Mouse (Mus musculus): ENCODE measurements around the gene Daxx. TPM values are rescaled to one million over a fixed set of nuclear protein-coding genes. Genes with fewer than 3 reads are reported as not detected.
"Not testable (repeated sequence)": the region's sequence is repeated elsewhere in the genome, so short reads cannot be mapped to it uniquely, and the experiment has no call there.

Daxx gene
- polyA plus RNA-seq, 3 experiments from 2014 or later = 101 to 116 (median 102) TPM

DNA sequence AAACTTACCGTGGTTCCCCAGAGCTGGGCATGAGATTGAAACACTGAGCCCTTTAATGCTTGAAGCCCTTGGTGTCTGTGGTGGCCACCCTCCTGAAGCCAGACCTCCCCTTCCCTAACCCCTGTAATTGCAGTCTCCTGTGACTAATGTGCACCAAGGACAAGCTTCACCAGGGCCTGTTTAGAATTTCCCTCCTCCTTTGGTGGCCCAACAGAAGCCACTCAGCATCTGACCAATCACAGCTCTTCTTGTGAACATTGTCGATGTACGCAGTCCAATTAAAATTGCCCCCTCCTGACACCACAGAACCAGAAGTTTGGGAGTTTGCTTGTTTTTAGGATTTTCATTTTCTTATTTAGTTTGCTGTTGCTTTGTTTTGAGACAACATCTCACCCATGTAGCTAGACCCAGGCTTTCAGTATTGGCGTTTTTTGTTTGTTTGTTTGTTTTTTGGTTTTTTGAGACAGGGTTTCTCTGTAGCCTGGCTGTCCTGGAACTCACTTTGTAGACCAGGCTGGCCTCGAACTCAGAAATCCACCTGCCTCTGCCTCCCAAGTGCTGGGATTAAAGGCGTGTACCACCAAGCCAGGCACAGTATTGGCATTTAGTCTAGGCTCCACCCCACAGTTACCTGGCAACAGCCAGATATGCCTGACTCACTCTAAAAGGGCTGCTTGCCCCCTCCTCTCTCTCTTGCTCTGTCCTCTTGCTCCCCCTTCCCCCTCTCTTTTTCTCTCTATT lies 5.1 kb upstream of the Daxx start:
- ATAC-seq = not testable (repeated sequence)

DNA sequence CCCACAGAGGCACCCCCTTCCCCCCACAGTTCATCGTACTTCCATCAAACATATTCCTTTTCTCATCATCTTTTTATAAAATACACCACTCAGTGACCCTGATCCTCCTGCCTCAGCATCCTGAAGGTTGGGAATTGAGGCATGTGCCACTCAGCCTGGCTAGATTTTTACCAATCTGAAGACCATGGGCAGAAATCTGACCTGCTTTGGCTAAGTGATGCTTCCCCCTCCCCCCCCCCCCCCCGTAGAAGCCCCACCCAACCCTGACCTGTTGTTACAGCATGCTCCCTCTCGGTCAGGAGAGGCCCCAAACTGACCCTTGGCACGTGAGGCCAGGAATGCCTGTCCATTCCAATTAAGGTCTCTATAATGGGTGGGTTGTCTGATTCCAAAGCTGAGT lies 4.4 kb upstream of the Daxx start, which contains the start of gene Platr17:
Gene Platr17 (plus strand): TSS at position 301 of the 400 bp plus-strand sequence.
- not testable (repeated sequence) for ATAC-seq

DNA sequence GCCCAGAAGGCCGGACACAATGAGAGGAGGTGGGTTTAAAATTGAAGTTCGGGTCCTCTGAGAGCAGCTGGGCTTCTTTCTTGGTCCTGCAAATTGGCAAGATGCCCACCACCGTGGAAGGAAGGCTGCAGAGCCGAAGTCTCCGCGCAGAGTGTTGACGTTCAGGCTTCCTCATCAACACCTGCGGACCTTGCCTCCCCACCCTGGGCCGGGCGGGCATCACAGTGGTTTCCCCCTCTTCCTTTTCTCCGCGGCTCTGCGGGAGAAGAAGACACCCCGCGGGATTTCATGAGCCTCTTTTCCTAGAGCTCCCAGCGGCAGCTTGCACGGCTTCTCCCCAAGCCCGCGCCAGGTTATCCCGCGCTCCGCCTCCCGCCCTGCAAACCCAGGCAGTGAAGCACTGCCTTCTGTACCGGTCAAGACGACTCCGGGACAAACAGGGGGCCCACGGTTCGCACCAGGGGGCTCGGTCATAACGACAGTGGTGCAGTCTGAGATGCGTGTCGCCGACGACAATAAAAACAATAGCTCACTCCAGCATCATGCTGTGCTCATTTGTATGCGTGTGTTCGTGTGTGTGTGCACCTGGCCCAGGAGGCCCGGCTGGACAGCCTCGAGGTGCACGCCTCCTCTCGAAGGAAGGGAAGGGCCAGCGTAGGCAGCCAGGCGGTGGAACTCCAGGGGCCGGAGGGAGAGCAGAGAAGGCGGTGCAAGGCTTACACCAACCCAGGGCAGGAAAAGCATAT lies 710 bp upstream of the Daxx start:
- no peak for ATAC-seq

DNA sequence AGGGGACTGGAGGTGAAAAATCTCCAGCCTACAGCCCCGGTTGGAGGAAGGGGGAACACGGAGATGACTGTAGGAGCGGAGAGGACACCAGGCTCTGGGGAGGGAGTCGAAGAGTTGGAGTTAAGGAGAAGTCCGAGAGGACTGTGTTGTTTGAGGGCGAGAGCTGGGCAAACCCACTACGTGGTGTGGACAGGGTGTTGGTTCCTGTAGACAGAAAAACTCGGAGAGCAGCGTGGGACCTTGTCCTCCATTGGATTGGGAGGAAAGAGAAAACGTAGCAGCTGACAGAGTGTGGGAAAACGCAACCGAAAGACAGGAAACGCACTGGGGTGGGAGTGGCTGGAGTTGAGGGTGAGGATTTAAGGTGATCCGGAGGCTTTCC lies 646 bp downstream of the Daxx start:
- ATAC-seq = peak; percentile 15

DNA sequence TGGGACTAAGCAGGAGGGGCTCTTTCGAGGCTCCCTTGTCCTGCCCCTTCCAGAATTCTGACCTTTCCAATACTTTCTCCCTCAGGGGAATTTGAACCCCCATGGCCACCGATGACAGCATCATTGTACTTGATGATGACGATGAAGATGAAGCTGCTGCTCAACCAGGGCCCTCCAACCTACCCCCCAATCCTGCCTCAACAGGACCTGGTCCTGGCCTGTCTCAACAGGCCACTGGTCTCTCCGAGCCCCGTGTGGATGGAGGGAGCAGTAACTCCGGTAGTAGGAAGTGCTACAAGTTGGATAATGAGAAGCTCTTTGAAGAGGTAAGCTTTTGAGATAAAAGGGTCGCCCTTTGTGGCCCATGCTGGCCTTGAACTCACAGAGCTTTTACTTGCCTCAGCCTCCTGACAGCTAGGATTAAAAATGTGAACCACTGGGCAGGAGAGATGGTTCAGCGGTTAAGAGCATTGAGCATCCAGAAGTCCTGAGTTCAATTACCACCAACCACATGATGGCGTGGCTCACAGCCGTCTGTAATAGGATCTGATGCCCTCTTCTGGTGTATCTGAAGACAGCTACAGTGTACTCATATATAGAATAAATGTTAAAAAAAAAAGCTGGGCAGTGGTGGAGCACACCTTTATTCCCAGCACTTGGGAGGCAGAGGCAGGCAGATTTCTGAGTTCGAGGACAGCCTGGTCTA lies 1.3 kb downstream of the Daxx start:
- no peak for ATAC-seq

DNA sequence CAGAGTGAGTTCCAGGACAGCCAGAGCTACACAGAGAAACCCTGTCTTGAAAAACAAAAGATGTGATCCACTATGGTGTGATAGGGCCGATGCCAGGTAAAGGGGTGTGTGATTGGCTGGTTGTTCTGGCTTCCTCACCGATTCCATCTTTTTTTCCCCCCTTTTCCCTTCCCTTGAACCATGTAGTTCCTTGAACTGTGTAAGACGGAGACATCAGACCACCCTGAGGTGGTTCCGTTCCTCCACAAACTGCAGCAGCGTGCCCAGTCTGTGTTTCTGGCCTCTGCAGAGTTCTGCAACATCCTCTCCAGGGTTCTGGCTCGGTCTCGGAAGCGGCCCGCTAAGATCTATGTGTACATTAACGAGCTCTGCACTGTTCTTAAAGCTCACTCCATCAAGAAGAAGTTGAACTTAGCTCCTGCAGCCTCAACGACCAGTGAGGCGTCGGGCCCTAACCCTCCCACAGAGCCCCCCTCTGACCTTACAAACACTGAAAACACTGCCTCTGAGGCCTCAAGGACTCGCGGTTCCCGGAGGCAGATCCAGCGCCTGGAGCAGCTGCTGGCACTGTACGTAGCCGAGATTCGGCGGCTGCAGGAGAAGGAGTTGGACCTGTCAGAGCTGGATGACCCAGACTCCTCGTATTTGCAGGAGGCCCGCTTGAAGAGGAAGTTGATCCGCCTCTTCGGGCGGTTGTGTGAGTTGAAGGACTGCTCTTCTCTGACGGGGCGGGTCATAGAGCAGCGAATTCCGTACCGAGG lies 2.0 kb downstream of the Daxx start:
- ATAC-seq = no peak

DNA sequence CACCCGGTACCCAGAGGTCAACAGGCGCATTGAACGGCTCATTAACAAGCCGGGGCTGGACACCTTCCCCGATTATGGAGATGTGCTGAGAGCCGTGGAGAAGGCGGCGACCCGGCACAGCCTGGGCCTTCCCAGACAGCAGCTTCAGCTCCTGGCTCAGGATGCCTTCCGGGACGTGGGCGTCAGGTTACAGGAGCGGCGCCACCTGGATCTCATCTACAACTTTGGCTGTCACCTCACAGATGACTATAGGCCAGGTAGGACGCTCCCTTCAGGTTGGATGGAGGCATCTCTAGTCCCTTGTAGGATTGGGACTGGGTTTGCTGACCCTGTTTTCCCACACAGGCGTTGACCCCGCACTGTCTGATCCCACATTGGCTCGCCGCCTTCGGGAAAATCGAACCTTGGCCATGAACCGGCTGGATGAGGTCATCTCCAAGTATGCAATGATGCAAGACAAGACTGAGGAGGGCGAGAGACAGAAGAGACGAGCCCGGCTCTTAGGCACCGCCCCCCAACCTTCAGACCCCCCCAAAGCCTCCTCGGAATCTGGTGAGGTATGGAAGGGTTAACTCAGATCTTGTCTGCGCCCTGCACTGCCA lies 2.7 kb downstream of the Daxx start:
- ATAC-seq = no peak

DNA sequence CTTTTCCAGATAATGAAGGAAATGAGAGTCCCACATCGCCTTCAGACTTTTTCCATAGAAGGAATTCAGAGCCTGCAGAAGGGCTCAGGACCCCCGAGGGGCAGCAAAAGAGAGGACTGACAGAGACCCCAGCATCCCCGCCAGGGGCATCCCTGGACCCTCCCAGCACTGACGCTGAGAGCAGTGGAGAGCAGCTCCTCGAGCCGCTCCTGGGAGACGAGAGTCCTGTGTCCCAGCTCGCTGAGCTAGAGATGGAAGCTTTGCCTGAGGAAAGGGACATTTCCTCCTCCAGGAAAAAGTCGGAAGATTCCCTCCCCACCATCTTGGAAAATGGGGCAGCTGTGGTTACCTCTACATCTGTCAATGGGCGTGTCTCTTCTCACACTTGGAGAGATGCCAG lies 4.0 kb downstream of the Daxx start:
- no peak for ATAC-seq

DNA sequence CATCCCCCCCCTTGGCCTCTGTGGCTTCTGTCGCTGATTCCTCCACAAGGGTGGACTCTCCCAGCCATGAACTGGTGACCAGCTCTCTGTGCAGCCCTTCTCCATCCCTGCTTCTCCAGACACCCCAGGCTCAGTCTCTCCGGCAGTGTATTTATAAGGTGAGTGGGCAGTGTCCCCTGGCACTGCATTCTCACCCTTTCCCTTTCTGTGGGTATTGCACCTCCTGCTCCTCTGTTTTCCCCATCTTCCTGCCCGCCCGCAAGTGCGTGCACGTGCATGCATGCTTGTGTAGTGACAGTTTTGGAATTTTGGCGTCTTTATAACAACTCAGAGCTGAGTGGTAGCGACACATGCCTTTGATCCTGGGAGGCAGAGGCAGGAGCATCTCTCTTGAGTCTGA lies 4.7 kb downstream of the Daxx start:
- no peak for ATAC-seq

DNA sequence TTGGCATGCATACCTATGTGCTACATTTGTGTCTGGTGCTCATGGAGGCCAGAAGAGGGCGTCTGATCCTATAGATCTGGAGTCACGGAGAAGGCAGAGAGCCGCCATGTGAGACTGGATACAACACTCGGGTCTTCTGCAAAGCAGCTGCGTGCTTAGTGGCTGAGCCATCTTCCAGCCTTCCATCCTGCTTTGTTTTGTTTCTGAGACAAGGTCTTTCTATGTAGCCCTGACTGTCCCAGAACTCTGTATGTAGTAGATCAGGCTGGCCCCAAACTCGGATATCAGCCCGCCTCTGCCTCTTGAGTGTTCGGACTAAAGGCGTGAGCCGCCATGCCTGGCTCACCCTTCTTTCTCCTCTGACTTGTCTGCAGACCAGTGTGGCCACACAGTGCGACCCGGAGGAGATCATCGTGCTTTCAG lies 5.8 kb downstream of the Daxx start:
- ATAC-seq = no peak

DNA sequence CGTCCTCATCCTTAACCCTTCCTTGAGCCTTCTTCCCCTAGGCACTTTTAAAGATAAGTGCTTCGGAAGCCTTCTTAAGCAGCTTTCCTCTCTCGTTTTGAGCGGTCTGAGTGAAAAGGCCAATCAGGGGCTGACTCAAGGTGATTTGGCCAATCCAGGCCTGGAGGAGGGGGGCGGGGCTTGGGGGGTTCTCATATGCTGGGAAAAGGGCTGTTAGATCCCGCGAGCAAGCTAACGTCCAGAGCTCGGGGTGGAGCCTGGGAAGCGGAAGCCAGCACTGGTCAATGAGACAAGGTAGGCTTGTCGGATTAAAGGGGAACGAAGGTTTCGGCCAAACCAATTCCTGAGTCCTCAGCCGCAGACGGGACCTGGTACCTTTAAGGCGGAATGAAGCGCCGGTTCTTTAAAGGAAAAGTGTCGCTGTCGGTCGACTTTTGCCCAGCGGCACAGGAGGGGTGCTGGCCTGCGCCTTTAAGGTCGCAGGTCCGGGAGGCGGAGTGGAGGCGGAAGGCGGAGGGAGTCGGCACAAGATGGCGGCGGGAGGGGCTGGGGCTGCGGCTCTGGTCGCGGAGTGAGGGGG lies 6.5 kb downstream of the Daxx start, which contains the start of the genes Tapbp and Zbtb22:
Gene Tapbp (plus strand): TSS at position 229 of the 580 bp plus-strand sequence.
Gene Zbtb22 (plus strand): TSS at position 234 of the 580 bp plus-strand sequence.
- peak; percentile 70 for ATAC-seq

DNA sequence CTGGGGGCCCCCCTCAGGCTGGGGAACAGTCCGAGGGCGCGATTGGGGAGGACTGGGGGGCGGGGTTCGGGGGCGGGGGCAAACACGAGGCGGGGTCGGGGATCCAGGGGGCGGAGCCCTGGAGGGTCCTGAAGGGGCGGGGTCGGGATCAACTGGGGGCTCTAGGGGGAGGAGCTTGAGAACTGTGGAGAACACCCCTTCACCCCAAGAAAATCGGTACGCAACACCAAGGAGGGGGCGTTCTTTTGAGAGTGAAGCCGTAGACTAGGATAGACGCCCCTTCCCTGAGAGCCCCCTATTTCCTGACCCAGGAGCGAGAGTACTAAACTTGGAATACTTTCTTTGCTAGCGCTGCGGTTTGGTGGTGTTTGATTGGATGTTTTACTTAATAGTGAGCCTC lies 7.1 kb downstream of the Daxx start:
- ATAC-seq = no peak

DNA sequence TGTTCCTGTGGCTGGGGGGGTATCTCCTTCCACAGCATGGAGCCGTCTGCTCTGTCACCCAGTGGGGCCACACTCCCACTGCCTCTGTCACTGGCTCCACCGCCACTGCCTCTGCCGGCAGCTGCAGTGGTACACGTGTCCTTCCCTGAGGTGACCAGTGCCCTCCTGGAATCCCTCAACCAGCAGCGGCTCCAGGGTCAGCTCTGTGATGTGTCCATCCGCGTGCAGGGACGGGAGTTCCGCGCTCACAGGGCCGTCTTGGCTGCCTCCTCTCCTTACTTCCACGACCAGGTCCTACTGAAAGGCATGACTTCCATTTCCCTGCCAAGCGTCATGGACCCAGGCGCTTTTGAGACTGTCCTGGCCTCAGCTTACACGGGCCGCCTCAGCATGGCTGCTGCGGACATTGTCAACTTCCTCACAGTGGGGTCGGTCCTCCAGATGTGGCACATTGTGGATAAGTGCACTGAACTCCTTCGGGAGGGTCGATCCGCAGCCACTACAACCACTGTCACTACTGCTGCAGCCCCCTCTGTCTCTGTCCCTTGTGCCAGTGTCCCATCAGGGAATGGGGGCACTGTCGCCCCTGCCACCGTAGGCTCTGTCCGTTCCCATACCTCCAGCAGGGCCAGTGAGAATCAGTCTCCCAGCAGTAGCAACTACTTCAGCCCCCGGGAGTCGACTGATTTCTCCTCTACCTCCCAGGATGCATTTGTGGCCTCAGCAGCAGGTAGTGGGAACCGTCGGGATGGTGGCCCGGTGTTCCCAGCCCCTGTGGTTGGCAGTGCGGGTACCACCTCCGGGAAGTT lies 7.8 kb downstream of the Daxx start:
- ATAC-seq = no peak

DNA sequence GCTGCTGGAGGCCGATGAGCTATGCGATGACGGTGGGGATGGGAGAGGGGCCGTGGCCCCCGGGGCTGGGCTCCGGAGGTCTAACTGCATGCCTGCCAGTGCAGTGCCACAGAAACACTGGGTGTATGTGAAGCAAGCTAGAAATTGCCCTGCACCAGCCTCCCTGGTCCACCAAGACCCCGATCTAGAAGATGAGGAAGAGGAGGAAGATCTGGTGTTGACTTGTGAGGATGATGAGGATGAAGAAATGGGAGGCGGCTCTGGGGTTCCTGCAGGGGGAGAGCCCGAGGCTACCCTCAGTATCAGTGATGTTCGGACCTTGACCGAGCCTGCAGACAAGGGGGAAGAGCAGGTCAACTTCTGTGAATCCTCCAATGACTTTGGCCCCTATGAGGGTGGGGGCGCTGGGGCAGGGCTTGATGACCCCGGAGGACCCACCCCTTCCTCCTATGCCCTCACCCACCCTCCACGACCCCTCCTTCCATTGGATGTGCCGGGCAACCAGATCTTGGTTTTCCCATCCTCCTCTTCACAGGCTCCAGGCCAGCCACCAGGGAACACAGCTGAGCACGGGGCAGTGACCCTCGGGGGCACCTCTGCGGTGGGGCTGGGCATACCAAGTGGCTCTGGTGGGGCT lies 8.6 kb downstream of the Daxx start:
- no peak for ATAC-seq

DNA sequence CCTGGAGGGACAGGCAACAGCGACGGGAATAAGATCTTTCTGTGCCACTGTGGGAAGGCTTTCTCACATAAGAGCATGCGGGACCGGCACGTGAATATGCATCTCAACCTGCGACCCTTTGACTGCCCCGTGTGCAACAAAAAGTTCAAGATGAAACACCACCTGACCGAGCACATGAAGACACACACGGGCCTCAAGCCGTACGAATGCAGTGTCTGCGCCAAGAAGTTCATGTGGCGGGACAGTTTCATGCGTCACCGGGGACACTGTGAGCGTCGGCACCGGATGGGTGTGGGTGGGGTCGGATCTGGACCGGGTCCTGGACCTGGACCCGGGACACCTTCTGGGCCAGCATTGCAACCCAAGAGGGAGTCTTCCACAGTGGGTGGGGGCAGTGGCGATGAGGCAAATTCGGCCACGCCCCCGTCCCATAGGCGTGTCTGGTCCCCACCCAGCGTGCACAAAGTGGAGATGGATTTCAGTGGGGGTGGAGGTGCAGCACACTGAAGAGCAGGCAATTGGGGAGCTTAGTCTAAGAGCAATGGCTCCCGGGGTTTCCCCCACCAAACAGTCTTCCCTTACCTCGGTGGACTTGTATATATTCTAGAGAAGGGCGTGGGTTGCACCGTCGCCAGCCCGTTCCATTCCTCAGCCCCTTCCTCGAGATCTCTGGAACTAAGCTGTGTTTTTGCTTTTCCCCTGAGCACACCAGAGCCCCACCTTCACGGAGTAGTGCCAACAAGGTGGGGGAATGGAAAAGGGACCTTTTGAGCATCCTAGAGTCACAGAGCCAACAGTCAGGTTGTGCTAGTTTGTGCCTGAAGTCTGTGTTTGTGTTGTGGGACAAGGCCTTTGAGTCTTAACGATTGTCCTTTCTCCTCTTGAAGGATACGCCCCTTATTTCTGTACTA lies 9.3 kb downstream of the Daxx start:
- ATAC-seq = peak; percentile 7

DNA sequence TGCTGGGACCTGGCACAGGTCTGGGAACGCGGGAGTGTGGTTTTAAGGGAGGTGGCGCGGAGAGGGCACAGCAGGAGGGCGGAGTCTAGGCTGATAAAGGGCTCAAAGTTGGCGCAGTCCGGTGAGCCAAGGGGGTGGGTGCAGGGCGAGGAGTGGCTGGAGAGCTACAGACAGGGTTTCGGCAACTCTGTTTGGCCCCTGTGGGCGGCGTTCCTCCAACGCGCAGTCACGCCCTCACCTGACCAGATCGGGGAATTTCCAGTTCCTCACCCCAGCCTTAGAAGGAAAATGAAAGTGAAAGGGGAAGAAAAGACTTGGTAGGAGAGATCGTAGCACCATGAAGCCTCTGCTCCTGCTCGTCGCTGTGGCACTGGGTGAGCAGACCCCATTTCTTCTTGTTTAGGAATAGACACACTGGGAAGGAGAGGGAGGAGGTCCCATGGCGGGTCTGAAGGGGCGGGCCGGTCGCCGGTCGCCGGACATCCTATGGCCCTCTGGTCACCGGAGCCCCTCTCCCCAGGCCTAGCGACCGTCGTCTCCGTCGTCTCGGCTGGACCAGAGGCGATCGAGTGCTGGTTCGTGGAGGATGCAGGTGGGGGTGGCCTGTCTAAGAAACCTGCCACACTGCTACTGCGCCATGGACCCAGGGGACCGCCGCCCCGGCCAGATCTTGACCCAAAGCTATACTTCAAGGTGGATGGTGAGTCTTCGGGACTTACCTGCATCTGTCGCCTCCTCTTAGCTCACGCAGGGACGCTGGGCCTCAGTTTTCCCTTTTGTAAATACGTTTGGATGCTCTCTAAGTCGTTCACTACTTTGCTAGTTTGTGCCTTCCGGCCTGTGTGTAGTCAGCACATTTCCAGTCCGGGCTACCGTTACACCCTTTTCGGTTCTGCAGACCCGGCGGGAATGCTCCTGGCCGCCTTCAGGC lies 10.4 kb downstream of the Daxx start:
- ATAC-seq = peak; percentile 66

DNA sequence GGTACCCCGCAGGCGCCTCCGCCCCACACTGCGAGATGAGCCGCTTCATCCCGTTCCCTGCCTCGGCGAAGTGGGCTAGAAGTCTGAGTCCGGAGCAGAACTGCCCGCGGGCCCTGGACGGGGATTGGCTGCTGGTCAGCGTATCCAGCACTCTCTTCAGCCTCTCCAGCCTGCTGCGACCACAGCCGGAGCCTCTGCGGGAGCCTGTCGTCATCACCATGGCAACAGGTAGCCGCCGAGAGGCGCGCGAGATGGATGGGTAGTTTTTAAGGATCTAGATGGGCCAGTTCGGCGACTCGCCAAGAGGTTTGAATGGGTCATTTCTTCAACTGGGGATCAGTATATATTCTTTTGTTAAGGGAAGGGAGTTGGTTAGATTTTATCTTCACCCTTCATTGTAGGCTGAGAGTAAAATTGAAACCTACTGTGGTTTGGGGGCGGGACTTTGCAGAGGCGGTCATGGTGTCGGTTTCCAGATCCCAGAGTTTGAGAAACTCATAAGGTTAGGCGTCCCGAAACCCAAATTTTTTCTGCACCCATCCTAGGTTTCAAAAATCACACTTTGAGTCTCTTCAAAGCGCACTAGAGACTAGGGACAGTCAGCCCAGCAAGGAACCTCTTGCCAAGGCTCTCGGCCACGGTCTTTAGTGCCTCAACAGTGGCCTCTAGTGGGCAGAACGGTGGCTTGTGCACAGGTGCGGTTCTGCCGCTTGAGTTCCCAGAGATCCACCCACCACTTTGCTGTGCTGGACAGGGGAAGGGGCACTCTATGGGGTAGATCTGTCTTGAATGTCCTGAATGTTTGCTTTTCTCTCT lies 11.3 kb downstream of the Daxx start:
- peak; percentile 45 for ATAC-seq
